Mouse (Mus musculus): Measurements from ENCODE around the gene Dbndd2. TPM values are rescaled to one million over a fixed set of nuclear protein-coding genes. Genes with fewer than 3 reads are reported as not detected.

Gene Dbndd2
- total and polyA plus RNA-seq, 3 experiments = 5.5 to 22.3 (median 11.7) TPM

DNA sequence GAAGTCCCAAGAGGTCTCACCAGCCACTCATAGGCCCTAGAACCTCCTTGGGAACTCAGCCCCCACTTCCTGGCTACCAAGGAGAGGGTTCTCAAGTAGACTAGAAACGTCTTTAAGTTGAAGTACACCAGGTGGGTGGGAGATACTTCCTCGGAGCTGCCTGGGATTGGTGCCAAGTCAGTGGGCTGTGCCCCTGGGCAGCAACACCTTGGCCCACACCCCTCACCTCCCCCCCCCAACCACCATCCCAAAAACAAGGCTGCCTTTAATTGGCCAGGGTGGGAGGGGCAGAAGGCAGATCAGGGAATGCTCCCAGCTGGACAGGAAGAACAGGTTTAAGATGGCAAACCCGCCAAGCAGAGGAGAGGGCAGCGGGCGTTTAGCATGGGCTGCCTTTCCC, 45.6 kb upstream of the Dbndd2 start:
- DNase-seq (ENCODE audit: low spot score) = no peak
- no peak overlapping the region for H3K4me3 ChIP-seq (ENCODE audit: low read depth, low read length)
- TF ChIP-seq TAL1 (conservative IDR thresholded peaks at IDR 0.05; ENCODE audit: low read depth, low read length) = no peak
- TF ChIP-seq GATA2 (IDR thresholded peaks at IDR 0.05; ENCODE audit: borderline replicate concordance, low read depth, low read length) = no peak
- TF ChIP-seq POLR2AphosphoS5 (IDR thresholded peaks at IDR 0.05; ENCODE audit: insufficient replicate concordance, low read depth, low read length) = no peak
- TF ChIP-seq CTCF (IDR thresholded peaks at IDR 0.05; ENCODE audit: low read depth, low read length) = no peak
- no peak for TF ChIP-seq GATA1 (IDR thresholded peaks at IDR 0.05; ENCODE audit: borderline replicate concordance, low read length)
- no peak for ATAC-seq (ENCODE audit: extremely low read depth, insufficient number of reproducible peaks, low FRiP score, poor library complexity, severe bottlenecking)
- H3K36me3 ChIP-seq (replicated peaks) = no peaks in the 10 kb centered on the region
- H3K4me1 ChIP-seq (ENCODE audit: insufficient read depth, low read depth, low read length) = no peaks in the 10 kb centered on the region
- H3K27me3 ChIP-seq (ENCODE audit: insufficient read depth, low read length) = peaks cover 20% of the 10 kb centered on the region; the same call in 1 of the 2 replicates
- no peaks in the 10 kb centered on the region for H3K9me3 ChIP-seq (replicated peaks)

DNA sequence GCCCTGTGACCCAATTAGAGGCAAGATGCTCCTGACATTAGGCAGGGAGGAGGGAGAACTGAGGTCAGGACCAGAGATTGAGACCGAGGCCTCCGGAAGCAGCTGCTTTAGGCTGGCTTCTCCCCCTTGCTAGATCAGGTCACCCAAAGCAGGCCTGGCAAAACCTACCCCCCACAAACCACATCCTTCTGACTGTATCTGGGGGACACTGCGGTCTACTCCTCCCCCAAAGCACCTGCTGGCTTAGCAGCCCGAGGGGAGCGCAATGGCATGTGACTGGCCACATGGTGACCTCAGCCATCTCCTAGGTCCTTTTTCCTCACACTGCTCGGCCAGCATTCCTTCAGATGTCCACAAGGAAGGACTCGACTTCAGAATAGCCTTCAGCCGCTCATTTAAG, 44.8 kb upstream of the Dbndd2 start:
- H3K27me3 ChIP-seq (ENCODE audit: insufficient read depth, low read length) = peaks cover 18% of the 10 kb centered on the region; the same call in 1 of the 2 replicates
- H3K4me3 ChIP-seq (ENCODE audit: low read depth, low read length) = no peak overlapping the region
- H3K36me3 ChIP-seq (replicated peaks) = no peaks in the 10 kb centered on the region
- ATAC-seq (ENCODE audit: extremely low read depth, insufficient number of reproducible peaks, low FRiP score, poor library complexity, severe bottlenecking) (no peak), DNase-seq (ENCODE audit: low spot score) (no peak)
- TF ChIP-seq CTCF (IDR thresholded peaks at IDR 0.05; ENCODE audit: low read depth, low read length) (no peak), POLR2AphosphoS5 (IDR thresholded peaks at IDR 0.05; ENCODE audit: insufficient replicate concordance, low read depth, low read length) (no peak), GATA2 (IDR thresholded peaks at IDR 0.05; ENCODE audit: borderline replicate concordance, low read depth, low read length) (no peak), GATA1 (IDR thresholded peaks at IDR 0.05; ENCODE audit: borderline replicate concordance, low read length) (no peak), TAL1 (conservative IDR thresholded peaks at IDR 0.05; ENCODE audit: low read depth, low read length) (no peak)
- H3K4me1 ChIP-seq (ENCODE audit: insufficient read depth, low read depth, low read length) = no peaks in the 10 kb centered on the region
- no peaks in the 10 kb centered on the region for H3K9me3 ChIP-seq (replicated peaks)

DNA sequence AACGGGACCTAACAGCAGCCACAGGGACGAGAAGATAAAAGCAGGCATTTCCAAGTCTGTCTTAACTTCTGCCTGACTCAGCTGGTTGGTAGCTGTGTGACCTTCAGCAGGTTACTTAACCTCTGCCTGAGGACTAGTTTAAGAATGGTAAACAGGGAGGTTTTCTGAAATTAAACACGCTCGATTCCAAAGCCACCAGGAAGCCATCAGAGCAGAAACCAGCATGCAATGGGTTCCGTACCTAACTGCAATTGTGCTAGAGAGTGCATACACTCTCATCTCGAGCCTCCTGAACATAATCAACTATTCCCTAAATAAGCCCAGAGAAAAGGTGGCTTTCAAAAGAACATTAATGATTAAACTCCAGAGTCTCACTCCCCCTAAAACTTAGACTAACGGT, 44.2 kb upstream of the Dbndd2 start:
- TF ChIP-seq GATA2 (IDR thresholded peaks at IDR 0.05; ENCODE audit: borderline replicate concordance, low read depth, low read length) (no peak), POLR2AphosphoS5 (IDR thresholded peaks at IDR 0.05; ENCODE audit: insufficient replicate concordance, low read depth, low read length) (no peak)
- no peak overlapping the region for H3K4me3 ChIP-seq (ENCODE audit: low read depth, low read length)
- peaks cover 14% of the 10 kb centered on the region; the same call in 1 of the 2 replicates for H3K27me3 ChIP-seq (ENCODE audit: insufficient read depth, low read length)
- no peaks in the 10 kb centered on the region for H3K9me3 ChIP-seq (replicated peaks)
- DNase-seq (ENCODE audit: low spot score) (no peak), ATAC-seq (ENCODE audit: extremely low read depth, insufficient number of reproducible peaks, low FRiP score, poor library complexity, severe bottlenecking) (no peak)
- no peaks in the 10 kb centered on the region for H3K4me1 ChIP-seq (ENCODE audit: insufficient read depth, low read depth, low read length)
- H3K36me3 ChIP-seq (replicated peaks) = no peaks in the 10 kb centered on the region

DNA sequence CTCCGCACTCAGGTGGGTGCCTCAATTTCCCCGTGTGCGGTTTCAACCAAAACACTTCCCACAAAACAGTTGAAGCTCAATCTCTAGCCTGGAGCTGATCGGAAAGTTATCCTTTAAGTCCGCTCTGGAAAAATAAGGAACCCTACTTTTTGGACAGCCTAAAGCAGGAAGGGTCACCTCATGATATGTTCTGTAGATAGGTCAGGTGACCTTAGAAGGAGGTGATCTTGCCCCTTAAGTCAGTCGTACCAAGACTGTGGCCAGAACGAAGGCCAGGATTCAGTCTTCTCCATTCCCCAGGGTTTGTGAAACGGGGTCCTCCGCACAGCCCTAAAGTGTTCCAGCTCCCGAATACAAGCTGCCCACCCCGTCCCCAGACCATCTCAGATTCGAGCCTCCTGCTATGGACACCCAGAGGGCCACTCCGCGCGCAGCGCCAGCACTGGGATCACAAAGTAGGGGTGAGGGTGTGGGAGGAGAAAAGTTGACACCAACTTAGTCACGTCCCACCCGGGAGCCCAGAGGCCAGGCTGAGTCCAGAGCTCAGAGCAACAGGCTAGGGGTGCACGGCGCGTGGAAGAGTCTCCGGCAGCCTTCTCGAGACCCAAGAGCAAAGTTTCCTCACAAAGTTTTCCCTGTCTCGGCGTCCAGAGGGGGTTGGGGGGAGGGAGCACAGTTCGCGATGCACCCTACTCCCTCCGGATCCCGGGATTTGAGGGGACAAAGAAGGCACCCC, 43.4 kb upstream of the Dbndd2 start:
- no peak for DNase-seq (ENCODE audit: low spot score)
- Histone ChIP-seq H3K36me3 (replicated peaks) (no peaks in the 10 kb centered on the region), H3K9me3 (replicated peaks) (no peaks in the 10 kb centered on the region), H3K27me3 (ENCODE audit: insufficient read depth, low read length) (peaks cover 12% of the 10 kb centered on the region; the same call in 1 of the 2 replicates), H3K4me1 (ENCODE audit: insufficient read depth, low read depth, low read length) (no peaks in the 10 kb centered on the region), H3K4me3 (ENCODE audit: low read depth, low read length) (no peak overlapping the region)
- no peak for ATAC-seq (ENCODE audit: extremely low read depth, insufficient number of reproducible peaks, low FRiP score, poor library complexity, severe bottlenecking)
- no peak for TF ChIP-seq GATA1 (IDR thresholded peaks at IDR 0.05; ENCODE audit: borderline replicate concordance, low read length)
- TF ChIP-seq TAL1 (conservative IDR thresholded peaks at IDR 0.05; ENCODE audit: low read depth, low read length) = no peak
- TF ChIP-seq CTCF (IDR thresholded peaks at IDR 0.05; ENCODE audit: low read depth, low read length) = no peak
- TF ChIP-seq GATA2 (IDR thresholded peaks at IDR 0.05; ENCODE audit: borderline replicate concordance, low read depth, low read length) = no peak

DNA sequence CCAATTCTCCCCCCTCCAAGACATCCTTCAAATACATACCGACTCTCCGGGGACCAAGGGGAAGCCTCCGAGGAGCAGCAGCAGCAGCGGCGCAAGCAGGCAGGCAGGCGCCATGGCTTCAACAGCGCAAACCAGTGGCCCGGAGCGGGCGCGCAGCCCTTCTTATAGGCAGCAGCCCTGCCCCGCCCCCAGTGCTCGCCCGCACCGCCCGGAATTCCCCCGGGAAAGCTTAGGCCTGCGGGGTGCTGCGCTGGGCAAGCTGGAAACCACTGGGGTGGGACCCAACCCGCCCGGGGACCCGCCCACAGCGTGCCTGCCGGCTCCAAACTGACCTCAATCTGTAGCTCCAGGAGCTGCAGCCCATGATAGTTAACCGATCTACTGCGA, 42.9 kb upstream of the Dbndd2 start:
- no peaks in the 10 kb centered on the region for H3K9me3 ChIP-seq (replicated peaks)
- no peak overlapping the region for H3K4me3 ChIP-seq (ENCODE audit: low read depth, low read length)
- TF ChIP-seq TAL1 (conservative IDR thresholded peaks at IDR 0.05; ENCODE audit: low read depth, low read length) (no peak), GATA2 (IDR thresholded peaks at IDR 0.05; ENCODE audit: borderline replicate concordance, low read depth, low read length) (no peak), CTCF (IDR thresholded peaks at IDR 0.05; ENCODE audit: low read depth, low read length) (no peak), GATA1 (IDR thresholded peaks at IDR 0.05; ENCODE audit: borderline replicate concordance, low read length) (no peak), POLR2AphosphoS5 (IDR thresholded peaks at IDR 0.05; ENCODE audit: insufficient replicate concordance, low read depth, low read length) (no peak)
- DNase-seq (ENCODE audit: low spot score) (no peak), ATAC-seq (ENCODE audit: extremely low read depth, insufficient number of reproducible peaks, low FRiP score, poor library complexity, severe bottlenecking) (no peak)
- no peaks in the 10 kb centered on the region for H3K4me1 ChIP-seq (ENCODE audit: insufficient read depth, low read depth, low read length)
- H3K27me3 ChIP-seq (ENCODE audit: insufficient read depth, low read length) = peaks cover 12% of the 10 kb centered on the region; the same call in 1 of the 2 replicates
- H3K36me3 ChIP-seq (replicated peaks) = no peaks in the 10 kb centered on the region

DNA sequence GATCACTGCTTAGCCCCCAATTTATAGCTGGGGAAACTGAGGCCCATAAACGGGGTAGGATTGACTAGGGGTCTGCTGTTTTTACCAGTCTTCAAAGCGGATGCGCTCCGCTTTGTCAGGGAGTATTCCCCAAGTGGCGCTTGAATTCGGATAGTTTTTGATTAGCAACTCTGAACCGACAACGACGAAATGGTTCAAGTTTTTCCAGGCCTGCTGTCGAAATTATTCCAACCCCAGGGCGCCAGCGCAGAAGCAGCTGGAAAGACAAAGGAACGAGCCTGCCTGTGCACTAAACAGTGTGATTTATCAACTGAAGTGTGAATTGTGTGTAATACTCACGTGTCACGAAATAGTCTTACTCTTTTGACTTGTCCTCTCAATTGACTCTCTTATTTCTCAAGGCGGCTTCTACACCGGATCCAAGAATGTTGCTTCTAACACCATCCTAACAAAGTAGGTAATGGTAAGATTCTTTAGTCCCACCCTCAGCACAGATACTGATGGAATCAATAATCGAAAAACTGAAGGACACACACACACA, 42.4 kb upstream of the Dbndd2 start, which contains the start of gene Sdc4:
Sdc4 (minus strand) TSS at position 428 of the 541 bp plus-strand sequence.
- H3K9me3 ChIP-seq (replicated peaks) = no peaks in the 10 kb centered on the region
- peaks cover 12% of the 10 kb centered on the region; the same call in 1 of the 2 replicates for H3K27me3 ChIP-seq (ENCODE audit: insufficient read depth, low read length)
- H3K36me3 ChIP-seq (replicated peaks) = no peaks in the 10 kb centered on the region
- DNase-seq (ENCODE audit: low spot score) = no peak
- no peak for ATAC-seq (ENCODE audit: extremely low read depth, insufficient number of reproducible peaks, low FRiP score, poor library complexity, severe bottlenecking)
- H3K4me3 ChIP-seq (ENCODE audit: low read depth, low read length) = no peak within 1 kb of the TSS
- TF ChIP-seq GATA1 (IDR thresholded peaks at IDR 0.05; ENCODE audit: borderline replicate concordance, low read length) (no peak), CTCF (IDR thresholded peaks at IDR 0.05; ENCODE audit: low read depth, low read length) (no peak), GATA2 (IDR thresholded peaks at IDR 0.05; ENCODE audit: borderline replicate concordance, low read depth, low read length) (no peak), POLR2AphosphoS5 (IDR thresholded peaks at IDR 0.05; ENCODE audit: insufficient replicate concordance, low read depth, low read length) (no peak), TAL1 (conservative IDR thresholded peaks at IDR 0.05; ENCODE audit: low read depth, low read length) (no peak)
- no peaks in the 10 kb centered on the region for H3K4me1 ChIP-seq (ENCODE audit: insufficient read depth, low read depth, low read length)

Measured in G1E (cell line).